Mouse (Mus musculus) kidney, adult 2 months (tissue): ENCODE results near the gene Med12l. TPM values are rescaled to one million over a fixed set of nuclear protein-coding genes. Genes with fewer than 3 reads are reported as not detected.
A peak's percentile ranks its signal among the peaks of the same experiment; 100 is the strongest.

ENCODE experiments used
- DNase-seq: peaks from one replicate; pipeline ENCODE4 v3.0.0; 2021
- H3K27ac ChIP-seq: fragments of 200-500 bp; 2 replicates; pipeline ENCODE4 v1.5.1; 2012; ENCODE audit warnings: low read depth, low read length, control low read depth, inconsistent platforms; ENCODE audit not compliant: insufficient read depth
- H3K27me3 ChIP-seq: fragments of 200-500 bp; replicated peaks from 2 replicates; pipeline ENCODE4 v1.6.1; 2012; ENCODE audit warnings: mild to moderate bottlenecking, moderate library complexity, low read length, inconsistent platforms; ENCODE audit not compliant: control insufficient read depth, insufficient read depth
- H3K36me3 ChIP-seq: fragments of 200-500 bp; 2 replicates; pipeline ENCODE4 v1.6.1; 2012; ENCODE audit warnings: mild to moderate bottlenecking, moderate library complexity, low read length, inconsistent platforms; ENCODE audit not compliant: control insufficient read depth, insufficient read depth
- H3K4me1 ChIP-seq: fragments of 200-500 bp; 2 replicates; pipeline ENCODE4 v1.6.1; 2011; ENCODE audit warnings: low read length; ENCODE audit not compliant: control insufficient read depth, insufficient read depth
- H3K4me3 ChIP-seq: fragments of 200-500 bp; 2 replicates; pipeline ENCODE4 v1.5.1; 2011; ENCODE audit warnings: mild to moderate bottlenecking, low read depth, low read length, control low read depth; ENCODE audit not compliant: insufficient read depth
- CTCF ChIP-seq: fragments of 200-500 bp; conservative IDR thresholded peaks from 2 replicates; pipeline ENCODE4 v1.5.1; 2011; ENCODE audit warnings: low read depth, mild to moderate bottlenecking, control low read depth, low read length, moderate library complexity, mixed read lengths; ENCODE audit not compliant: insufficient read depth, insufficient read length
- POLR2A ChIP-seq: fragments of 200-500 bp; IDR thresholded peaks from one replicate; pipeline ENCODE4 v1.6.1; 2011; ENCODE audit warnings: low read depth, low read length, control low read depth
- WGBS: fragments of 180-500 bp; shearing (Covaris S2); methylation state at CpG from one replicate; pipeline ENCODE4 v1.1.7; 2018; 5-methylcytosine and 5-hydroxymethylcytosine counted together
- polyA plus RNA-seq: library from polyadenylated mRNA; depleted of rRNA; stranded (reverse); fragments of >200 nt; gene quantifications from 2 replicates; pipeline ENCODE4 v1.2.3, GENCODE M21; 2012

Gene Med12l
- polyA plus RNA-seq, 1 experiment, result 0.64 TPM

GRCm38 (mm10) chr3:59227696-59228095 lies 222.1 kb downstream of the Med12l start:
- no peak for DNase-seq
- Histone ChIP-seq H3K27me3 (no peaks in the 10 kb centered on the region), H3K4me1 (0 out of 2 replicates have a peak, but pooled peaks cover 2% of the 10 kb centered on the region), H3K36me3 (no peaks in the 10 kb centered on the region), H3K4me3 (no peak overlapping the region), H3K27ac (no peak overlapping the region)
- no peak for TF ChIP-seq POLR2A
- TF ChIP-seq CTCF, result no peak
- 96% methylated on average over 9 of the region's 9 CpGs for WGBS

GRCm38 (mm10) chr3:59228730-59229551 lies 223.3 kb downstream of the Med12l start:
- H3K36me3 ChIP-seq, result no peaks in the 10 kb centered on the region
- no peaks in the 10 kb centered on the region for H3K27me3 ChIP-seq
- 0 out of 2 replicates have a peak, but pooled peaks cover 2% of the 10 kb centered on the region for H3K4me1 ChIP-seq
- TF ChIP-seq POLR2A (no peak), CTCF (no peak)
- peak; percentile 53 for DNase-seq
- H3K4me3 ChIP-seq, result no peak overlapping the region
- 40% methylated on average over 10 of the region's 10 CpGs for WGBS
- H3K27ac ChIP-seq, result peak overlapping the region; percentile 80

- no peak for DNase-seq
- WGBS, result 79% methylated on average over 3 of the region's 3 CpGs
- 0 out of 2 replicates have a peak, but pooled peaks cover 2% of the 10 kb centered on the region for H3K4me1 ChIP-seq
- no peak overlapping the region for H3K27ac ChIP-seq
- TF ChIP-seq POLR2A (no peak), CTCF (no peak)
- no peaks in the 10 kb centered on the region for H3K36me3 ChIP-seq
- H3K4me3 ChIP-seq, result no peak overlapping the region
- H3K27me3 ChIP-seq, result no peaks in the 10 kb centered on the region
These were observed 225.3 kb downstream of the Med12l start for GRCm38 (mm10) chr3:59230912-59231311.

GRCm38 (mm10) chr3:59234878-59235277 lies 229.3 kb downstream of the Med12l start:
- 77% methylated on average over 5 of the region's 5 CpGs for WGBS
- Histone ChIP-seq H3K27me3 (no peaks in the 10 kb centered on the region), H3K4me1 (no peaks in the 10 kb centered on the region), H3K27ac (no peak overlapping the region), H3K4me3 (no peak overlapping the region), H3K36me3 (no peaks in the 10 kb centered on the region)
- no peak for DNase-seq
- TF ChIP-seq POLR2A, result no peak
- TF ChIP-seq CTCF, result no peak

GRCm38 (mm10) chr3:59243384-59243783 lies 237.8 kb downstream of the Med12l start:
- Histone ChIP-seq H3K27ac (no peak overlapping the region), H3K4me3 (no peak overlapping the region), H3K36me3 (no peaks in the 10 kb centered on the region), H3K4me1 (no peaks in the 10 kb centered on the region), H3K27me3 (no peaks in the 10 kb centered on the region)
- 63% methylated on average over 6 of the region's 6 CpGs for WGBS
- no peak for TF ChIP-seq POLR2A
- no peak for TF ChIP-seq CTCF
- no peak for DNase-seq

- H3K27me3 ChIP-seq, result no peaks in the 10 kb centered on the region
- 90% methylated on average over 6 of the region's 6 CpGs for WGBS
These were observed 242.4 kb downstream of the Med12l start for GRCm38 (mm10) chr3:59248031-59248430.

GRCm38 (mm10) chr3:59250454-59250853 lies 244.8 kb downstream of the Med12l start:
- Histone ChIP-seq H3K27me3 (no peaks in the 10 kb centered on the region), H3K27ac (no peak overlapping the region), H3K36me3 (no peaks in the 10 kb centered on the region), H3K4me1 (no peaks in the 10 kb centered on the region), H3K4me3 (no peak overlapping the region)
- 95% methylated on average over 1 of the region's 1 CpGs for WGBS
- DNase-seq, result no peak
- TF ChIP-seq CTCF (no peak), POLR2A (no peak)

More at GRCm38 (mm10) chr3:59248031-59248430, 242.4 kb downstream of the Med12l start:
- Histone ChIP-seq H3K4me1 (no peaks in the 10 kb centered on the region), H3K27ac (no peak overlapping the region), H3K36me3 (no peaks in the 10 kb centered on the region), H3K4me3 (no peak overlapping the region)
- no peak for DNase-seq
- TF ChIP-seq CTCF (no peak), POLR2A (no peak)
